Mouse (Mus musculus): ENCODE results near the gene Agbl4. TPM values are rescaled to one million over a fixed set of nuclear protein-coding genes. Genes with fewer than 3 reads are reported as not detected.

The Agbl4 gene
- total and polyA plus RNA-seq, 3 experiments: not detected

DNA sequence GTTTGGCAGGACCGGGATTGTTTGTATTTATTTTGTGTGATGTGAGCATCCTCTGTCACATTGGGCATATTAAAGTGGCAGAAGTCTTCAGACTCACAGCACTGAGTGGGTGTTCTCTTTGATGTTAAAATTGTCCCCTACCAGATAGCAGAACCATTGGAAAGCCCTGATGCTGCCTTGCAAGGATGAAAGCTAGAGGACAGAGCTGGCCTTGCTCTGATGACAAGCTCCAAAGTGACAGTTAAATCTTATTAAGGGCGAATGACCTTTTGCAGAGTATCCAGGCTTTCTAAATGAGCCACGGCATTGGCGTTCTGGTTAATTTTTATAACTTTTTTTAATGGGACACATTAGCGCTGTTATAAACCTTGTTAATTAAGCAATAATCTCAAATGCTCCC is 1060.1 kb downstream of the Agbl4 start:
- Histone ChIP-seq H3K4me1 (ENCODE audit: control insufficient read depth in 1 of 2, insufficient read depth in 2 of 2, low read length in 2 of 2) (no peaks in the 10 kb centered on the region), H3K36me3 (ENCODE audit: control insufficient read depth in 1 of 2, insufficient read depth in 2 of 2, low read length in 2 of 2) (no peaks in the 10 kb centered on the region), H3K27me3 (ENCODE audit: control insufficient read depth in 1 of 2, insufficient read depth in 2 of 2, low read length in 2 of 2) (no peaks in the 10 kb centered on the region), H3K9ac (ENCODE audit: control insufficient read depth, low read depth, low read length, poor library complexity, severe bottlenecking) (no peak overlapping the region), H3K27ac (ENCODE audit: control insufficient read depth, low read depth, low read length) (no peak overlapping the region), H3K79me2 (ENCODE audit: control insufficient read depth, insufficient read depth, low read length, poor library complexity) (no peaks in the 10 kb centered on the region), H3K9me3 (replicated peaks; ENCODE audit: insufficient read depth, low read length) (no peaks in the 10 kb centered on the region), H3K4me3 (ENCODE audit: control insufficient read depth in 1 of 2, insufficient read depth in 1 of 2, low read depth in 2 of 2, low read length in 2 of 2) (no peak overlapping the region)
- no peak for DNase-seq (ENCODE audit: low read depth, low spot score)
- TF ChIP-seq KAT2A (conservative IDR thresholded peaks at IDR 0.05; ENCODE audit: low read depth, low read length): no peak
- no peak for TF ChIP-seq EP300 (IDR thresholded peaks at IDR 0.05; ENCODE audit: low read depth in 1 of 2, low read length in 2 of 2)
- no peak for TF ChIP-seq UBTF (IDR thresholded peaks at IDR 0.05; ENCODE audit: borderline replicate concordance, insufficient read depth, low read depth, low read length)
- no peak for TF ChIP-seq GABPA (IDR thresholded peaks at IDR 0.05; ENCODE audit: low read depth, low read length)
- TF ChIP-seq USF1 (IDR thresholded peaks at IDR 0.05; ENCODE audit: low read depth, low read length): no peak
- TF ChIP-seq TBP (IDR thresholded peaks at IDR 0.05; ENCODE audit: low read depth, low read length): no peak
- no peak for TF ChIP-seq MEF2A (IDR thresholded peaks at IDR 0.05; ENCODE audit: extremely low read depth, insufficient replicate concordance, low read depth, low read length, poor library complexity, severe bottlenecking)
- no peak for TF ChIP-seq ZKSCAN1 (IDR thresholded peaks at IDR 0.05; ENCODE audit: low read depth, low read length)
- TF ChIP-seq POLR2AphosphoS2 (IDR thresholded peaks at IDR 0.05; ENCODE audit: low read length): no peak
- no peak for TF ChIP-seq USF2 (IDR thresholded peaks at IDR 0.05; ENCODE audit: borderline replicate concordance in 1 of 2, insufficient read depth in 1 of 2, low read depth in 1 of 2, low read length in 2 of 2)
- TF ChIP-seq ZC3H11A (IDR thresholded peaks at IDR 0.05; ENCODE audit: low read depth, low read length): no peak
- no peak for TF ChIP-seq MAX (IDR thresholded peaks at IDR 0.05; ENCODE audit: low read length)
- TF ChIP-seq ELF1 (IDR thresholded peaks at IDR 0.05; ENCODE audit: low read depth, low read length): no peak
- TF ChIP-seq NRF1 (IDR thresholded peaks at IDR 0.05; ENCODE audit: insufficient read depth, low read depth, low read length, poor library complexity, severe bottlenecking): no peak
- TF ChIP-seq CHD1 (IDR thresholded peaks at IDR 0.05; ENCODE audit: low read depth, low read length): no peak
- no peak for TF ChIP-seq CHD2 (IDR thresholded peaks at IDR 0.05; ENCODE audit: low read length)
- TF ChIP-seq MYB (IDR thresholded peaks at IDR 0.05; ENCODE audit: low read depth, low read length): no peak

DNA sequence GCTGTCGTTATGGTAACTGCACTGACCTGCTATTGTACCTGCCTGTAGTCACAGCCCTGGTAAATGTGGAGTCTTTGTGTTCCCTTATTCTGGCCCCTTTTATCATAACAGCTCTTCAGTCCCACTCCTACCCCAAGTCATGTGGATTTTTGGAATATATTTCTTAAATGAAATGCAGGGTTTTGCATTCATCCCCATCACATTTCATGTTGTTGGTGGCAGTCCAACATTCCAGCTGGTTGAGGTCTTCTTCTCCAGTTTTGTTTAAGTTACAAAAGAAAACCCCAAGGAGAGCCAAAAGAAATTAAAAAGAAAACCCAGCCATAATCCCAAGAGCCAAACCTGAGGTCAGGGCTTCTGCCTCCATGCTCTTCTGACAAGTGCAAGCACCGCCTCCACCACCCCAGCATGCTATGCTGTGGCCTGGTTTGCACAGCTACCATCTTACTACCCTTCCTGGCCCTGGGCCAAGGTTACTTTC is 1069.9 kb downstream of the Agbl4 start:
- no peaks in the 10 kb centered on the region for H3K4me1 ChIP-seq (ENCODE audit: control insufficient read depth in 1 of 2, insufficient read depth in 2 of 2, low read length in 2 of 2)
- H3K36me3 ChIP-seq (ENCODE audit: control insufficient read depth in 1 of 2, insufficient read depth in 2 of 2, low read length in 2 of 2): no peaks in the 10 kb centered on the region
- no peaks in the 10 kb centered on the region for H3K9me3 ChIP-seq (replicated peaks; ENCODE audit: insufficient read depth, low read length)
- no peak for DNase-seq (ENCODE audit: low read depth, low spot score)
- no peaks in the 10 kb centered on the region for H3K79me2 ChIP-seq (ENCODE audit: control insufficient read depth, insufficient read depth, low read length, poor library complexity)
- H3K27ac ChIP-seq (ENCODE audit: control insufficient read depth, low read depth, low read length): no peak overlapping the region
- H3K4me3 ChIP-seq (ENCODE audit: control insufficient read depth in 1 of 2, insufficient read depth in 1 of 2, low read depth in 2 of 2, low read length in 2 of 2): no peak overlapping the region
- TF ChIP-seq GABPA (IDR thresholded peaks at IDR 0.05; ENCODE audit: low read depth, low read length): no peak
- TF ChIP-seq CHD1 (IDR thresholded peaks at IDR 0.05; ENCODE audit: low read depth, low read length): no peak
- TF ChIP-seq SIN3A (IDR thresholded peaks at IDR 0.05; ENCODE audit: low read length): no peak
- TF ChIP-seq TAL1 (IDR thresholded peaks at IDR 0.05; ENCODE audit: low read length): no peak
- TF ChIP-seq MEF2A (IDR thresholded peaks at IDR 0.05; ENCODE audit: extremely low read depth, insufficient replicate concordance, low read depth, low read length, poor library complexity, severe bottlenecking): no peak
- no peak for TF ChIP-seq EP300 (IDR thresholded peaks at IDR 0.05; ENCODE audit: low read depth in 1 of 2, low read length in 2 of 2)
- TF ChIP-seq ZKSCAN1 (IDR thresholded peaks at IDR 0.05; ENCODE audit: low read depth, low read length): no peak
- no peak for TF ChIP-seq UBTF (IDR thresholded peaks at IDR 0.05; ENCODE audit: borderline replicate concordance, insufficient read depth, low read depth, low read length)
- TF ChIP-seq MYC (IDR thresholded peaks at IDR 0.05; ENCODE audit: low read depth, low read length): no peak
- no peak for TF ChIP-seq MAZ (IDR thresholded peaks at IDR 0.05; ENCODE audit: low read depth, low read length)
- TF ChIP-seq RAD21 (IDR thresholded peaks at IDR 0.05; ENCODE audit: low read depth, low read length): no peak
- no peak for TF ChIP-seq POLR2AphosphoS5 (IDR thresholded peaks at IDR 0.05; ENCODE audit: borderline replicate concordance, low read depth, low read length)
- TF ChIP-seq ZC3H11A (IDR thresholded peaks at IDR 0.05; ENCODE audit: low read depth, low read length): no peak
- H3K27me3 ChIP-seq (ENCODE audit: control insufficient read depth in 1 of 2, insufficient read depth in 2 of 2, low read length in 2 of 2): no peaks in the 10 kb centered on the region
- no peak overlapping the region for H3K9ac ChIP-seq (ENCODE audit: control insufficient read depth, low read depth, low read length, poor library complexity, severe bottlenecking)
